Mouse (Mus musculus) embryonic facial prominence, embryonic 12.5 days (tissue): ENCODE data around the gene Cyp4f40. TPM values are rescaled to one million over a fixed set of nuclear protein-coding genes. Genes with fewer than 3 reads are reported as not detected.
"Not testable (repeated sequence)": the region's sequence is repeated elsewhere in the genome, so short reads cannot be mapped to it uniquely, and the experiment has no call there.

Experiments
- ATAC-seq: fragments of 200-750 bp; cut with Nextera tagmentation; 2 replicates; pipeline ENCODE4 v1.8.0; 2017; ENCODE audit not compliant: insufficient number of reproducible peaks, insufficient read depth, low FRiP score, low TSS enrichment
- H3K27ac ChIP-seq: fragments of 300-500 bp; sonication (generic); 2 replicates; pipeline ENCODE4 v1.5.1; 2016; ENCODE audit warnings: mild to moderate bottlenecking
- H3K27me3 ChIP-seq: fragments of 300-500 bp; sonication (generic); 2 replicates; pipeline ENCODE4 v1.6.1; 2016; ENCODE audit warnings: mild to moderate bottlenecking, moderate library complexity
- H3K36me3 ChIP-seq: fragments of 300-500 bp; sonication (generic); 2 replicates; pipeline ENCODE4 v1.6.1; 2016; ENCODE audit warnings: mild to moderate bottlenecking
- H3K4me1 ChIP-seq: fragments of 300-500 bp; sonication (generic); 2 replicates; pipeline ENCODE4 v1.6.1; 2016
- H3K4me2 ChIP-seq: fragments of 300-500 bp; sonication (generic); replicated peaks from 2 replicates; pipeline ENCODE4 v1.6.1; 2016; ENCODE audit warnings: mild to moderate bottlenecking, moderate library complexity
- H3K4me3 ChIP-seq: fragments of 300-500 bp; sonication (generic); 2 replicates; pipeline ENCODE4 v1.5.1; 2016; ENCODE audit warnings: mild to moderate bottlenecking
- H3K9ac ChIP-seq: fragments of 300-500 bp; sonication (generic); 2 replicates; pipeline ENCODE4 v1.6.1; 2016; ENCODE audit warnings: mild to moderate bottlenecking, moderate library complexity
- H3K9me3 ChIP-seq: fragments of 300-500 bp; sonication (generic); 2 replicates; pipeline ENCODE4 v1.6.1; 2016; ENCODE audit warnings: mild to moderate bottlenecking, moderate library complexity
- WGBS: fragments of 180-500 bp; shearing (Covaris S2); methylation state at CpG from one replicate; pipeline ENCODE4 v1.1.7; 2016; 5-methylcytosine and 5-hydroxymethylcytosine counted together
- polyA plus RNA-seq: library from polyadenylated mRNA; unstranded; fragments of >200 nt; fragmentation: Nextera tagmentation; extraction: Ambion mirVana; gene quantifications from 2 replicates; pipeline ENCODE4 v1.2.1, GENCODE M21; 2016

Gene Cyp4f40
- polyA plus RNA-seq, 1 experiment from 2014 or later: not detected

DNA sequence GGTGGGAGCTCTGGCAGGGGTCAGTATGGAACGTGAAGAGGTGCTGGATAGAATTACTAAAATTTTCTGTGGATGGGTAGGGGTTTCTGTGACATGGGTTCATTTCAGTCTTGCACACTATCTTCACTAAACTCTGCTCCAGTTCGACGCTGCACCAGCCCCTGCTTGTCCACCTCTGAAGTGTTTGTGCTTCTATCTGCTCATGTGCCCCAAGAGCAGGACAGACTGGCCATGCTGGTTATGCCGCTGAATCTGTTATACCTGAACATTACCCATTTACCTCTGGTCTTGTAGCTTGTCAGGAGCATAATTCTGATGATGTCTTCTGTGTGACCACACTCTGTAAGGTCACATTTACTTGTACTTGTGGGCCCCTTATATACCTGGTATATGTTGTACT, 12.1 kb upstream of the Cyp4f40 start:
- Histone ChIP-seq H3K4me3 (no peak overlapping the region), H3K27me3 (no peaks in the 10 kb centered on the region), H3K9me3 (no peaks in the 10 kb centered on the region), H3K9ac (no peak overlapping the region), H3K36me3 (no peaks in the 10 kb centered on the region), H3K4me1 (no peaks in the 10 kb centered on the region), H3K4me2 (no peak overlapping the region), H3K27ac (no peak overlapping the region)
- ATAC-seq: no peak
- 84% methylated on average over 4 of the region's 4 CpGs for WGBS

DNA sequence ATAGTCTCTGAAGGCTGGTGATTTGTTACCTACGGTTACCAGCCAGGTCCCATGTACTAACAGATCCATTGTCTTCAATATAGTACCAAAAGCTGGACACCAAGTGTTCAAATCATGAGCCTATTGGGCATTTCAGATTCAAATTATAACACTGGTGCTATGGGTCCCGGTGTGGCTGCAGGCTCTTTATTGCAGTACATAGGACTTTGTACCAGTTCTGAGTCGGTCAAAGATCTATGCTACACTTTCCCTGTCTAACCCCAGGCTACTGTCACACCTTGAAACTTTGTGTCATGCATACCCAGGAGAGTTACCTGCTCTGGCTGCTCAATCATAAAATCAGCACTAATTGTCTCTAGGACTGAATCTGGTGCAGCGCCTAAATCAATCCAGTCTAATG, 4.8 kb upstream of the Cyp4f40 start:
- 89% methylated on average over 4 of the region's 4 CpGs for WGBS
- H3K4me1 ChIP-seq: no peaks in the 10 kb centered on the region
- no peak for ATAC-seq

DNA sequence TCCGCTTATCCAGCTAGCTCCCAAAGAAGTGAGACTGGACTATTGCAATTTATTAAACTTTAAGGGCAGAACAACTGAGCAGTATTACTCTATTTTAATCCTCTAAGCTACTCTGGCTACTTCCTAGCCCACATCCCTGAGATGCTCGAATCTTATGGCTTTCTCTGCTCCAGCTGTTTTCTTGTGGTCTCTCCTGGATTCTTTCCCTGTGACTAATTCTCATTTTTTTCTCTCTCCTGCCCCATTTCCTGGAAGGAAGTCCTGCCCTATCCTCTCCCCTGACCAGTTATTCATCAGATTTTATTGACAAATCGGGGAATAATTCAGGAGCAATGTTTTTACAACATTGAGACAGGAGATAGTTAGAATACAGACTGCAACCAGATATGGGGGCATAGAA, 1.7 kb upstream of the Cyp4f40 start:
- Histone ChIP-seq H3K36me3 (no peaks in the 10 kb centered on the region), H3K9me3 (no peaks in the 10 kb centered on the region), H3K27ac (no peak overlapping the region), H3K4me3 (no peak overlapping the region), H3K9ac (no peak overlapping the region), H3K4me2 (no peak overlapping the region), H3K27me3 (no peaks in the 10 kb centered on the region), H3K4me1 (no peaks in the 10 kb centered on the region)
- 63% methylated on average over 3 of the region's 3 CpGs for WGBS
- ATAC-seq: no peak

More for the DNA sequence above, 4.8 kb upstream of the Cyp4f40 start:
- Histone ChIP-seq H3K27me3 (no peaks in the 10 kb centered on the region), H3K9ac (no peak overlapping the region), H3K9me3 (no peaks in the 10 kb centered on the region), H3K36me3 (no peaks in the 10 kb centered on the region), H3K27ac (no peak overlapping the region), H3K4me2 (no peak overlapping the region), H3K4me3 (no peak overlapping the region)

DNA sequence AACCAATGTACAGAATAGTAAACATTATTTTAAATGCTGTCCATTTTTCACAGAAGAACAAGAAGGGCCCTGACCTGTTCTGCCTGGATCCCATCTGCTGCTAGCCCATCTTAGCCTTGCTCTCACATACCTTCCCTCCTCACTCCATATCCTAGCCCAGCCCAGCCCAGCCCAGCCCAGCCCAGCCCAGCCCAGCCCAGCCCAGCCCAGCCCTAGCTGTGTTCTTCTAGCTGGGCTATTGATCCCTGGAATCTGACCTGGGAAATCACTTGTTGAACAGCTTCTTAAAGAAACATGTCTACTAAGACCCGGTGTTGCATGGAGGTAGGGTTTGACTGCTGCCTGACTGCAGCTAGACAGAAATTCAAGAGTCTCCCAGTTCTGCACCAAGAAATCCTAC, 454 bp upstream of the Cyp4f40 start:
- Histone ChIP-seq H3K27me3 (no peaks in the 10 kb centered on the region), H3K4me3 (no peak overlapping the region), H3K27ac (no peak overlapping the region), H3K9me3 (no peaks in the 10 kb centered on the region), H3K4me2 (no peak overlapping the region), H3K4me1 (no peaks in the 10 kb centered on the region), H3K9ac (no peak overlapping the region), H3K36me3 (no peaks in the 10 kb centered on the region)
- no peak for ATAC-seq
- 72% methylated on average over 1 of the region's 1 CpGs for WGBS

DNA sequence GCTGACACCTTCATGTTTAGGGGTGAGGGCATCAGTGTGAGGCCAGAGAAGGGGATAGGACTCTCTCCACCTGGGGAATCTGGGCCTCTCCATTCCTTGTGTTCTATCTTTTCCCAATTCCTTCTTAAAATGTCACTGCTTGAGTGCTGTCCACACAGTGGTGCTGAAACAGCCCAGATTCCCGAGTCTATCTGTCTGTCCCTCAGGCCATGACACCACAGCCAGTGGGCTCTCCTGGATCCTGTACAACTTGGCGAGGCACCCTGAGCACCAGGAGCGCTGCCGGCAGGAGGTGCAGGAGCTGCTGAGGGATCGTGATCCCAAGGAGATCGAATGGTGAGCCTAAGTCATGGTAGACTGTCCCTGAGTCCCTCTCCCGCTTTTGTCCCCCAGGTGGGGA, 15.3 kb downstream of the Cyp4f40 start:
- Histone ChIP-seq H3K27me3 (no peaks in the 10 kb centered on the region), H3K4me3 (no peak overlapping the region), H3K4me2 (no peak overlapping the region), H3K9me3 (no peaks in the 10 kb centered on the region), H3K27ac (no peak overlapping the region), H3K9ac (no peak overlapping the region), H3K4me1 (no peaks in the 10 kb centered on the region), H3K36me3 (no peaks in the 10 kb centered on the region)
- ATAC-seq: no peak
- 68% methylated on average over 7 of the region's 7 CpGs for WGBS

DNA sequence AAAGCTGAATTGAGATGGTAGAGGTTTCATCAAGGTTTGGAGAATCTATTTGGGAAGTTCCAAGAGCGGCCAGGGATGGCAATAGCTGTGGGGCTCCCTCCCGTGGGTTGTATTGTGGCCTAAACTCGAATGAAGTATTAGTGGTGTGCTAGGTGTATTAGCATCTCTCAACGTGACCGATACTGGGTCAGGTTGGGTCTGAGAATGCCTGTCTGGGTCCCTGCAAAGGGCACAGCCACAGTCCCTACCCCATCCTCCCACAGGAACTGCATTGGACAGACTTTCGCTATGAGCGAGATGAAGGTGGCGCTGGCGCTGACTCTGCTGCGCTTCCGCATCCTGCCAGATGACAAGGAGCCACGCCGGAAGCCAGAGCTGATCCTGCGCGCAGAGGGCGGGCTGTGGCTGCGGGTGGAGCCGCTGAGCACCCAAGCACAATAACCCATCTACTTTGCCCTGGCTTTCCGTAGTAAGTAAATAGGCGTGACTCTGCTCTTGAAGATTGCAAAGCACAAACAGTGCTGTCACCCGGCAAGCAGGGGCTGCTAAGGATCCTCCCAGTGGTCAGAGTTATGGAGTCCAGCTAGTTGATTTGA, 17.4 kb downstream of the Cyp4f40 start:
- peak overlapping the region; percentile 17 for H3K4me2 ChIP-seq
- no peak overlapping the region for H3K9ac ChIP-seq
- H3K36me3 ChIP-seq: no peaks in the 10 kb centered on the region
- H3K4me1 ChIP-seq: no peaks in the 10 kb centered on the region
- ATAC-seq: no peak
- H3K27me3 ChIP-seq: no peaks in the 10 kb centered on the region
- H3K27ac ChIP-seq: no peak overlapping the region
- H3K9me3 ChIP-seq: no peaks in the 10 kb centered on the region
- no peak overlapping the region for H3K4me3 ChIP-seq
- WGBS: 39% methylated on average over 21 of the region's 21 CpGs

DNA sequence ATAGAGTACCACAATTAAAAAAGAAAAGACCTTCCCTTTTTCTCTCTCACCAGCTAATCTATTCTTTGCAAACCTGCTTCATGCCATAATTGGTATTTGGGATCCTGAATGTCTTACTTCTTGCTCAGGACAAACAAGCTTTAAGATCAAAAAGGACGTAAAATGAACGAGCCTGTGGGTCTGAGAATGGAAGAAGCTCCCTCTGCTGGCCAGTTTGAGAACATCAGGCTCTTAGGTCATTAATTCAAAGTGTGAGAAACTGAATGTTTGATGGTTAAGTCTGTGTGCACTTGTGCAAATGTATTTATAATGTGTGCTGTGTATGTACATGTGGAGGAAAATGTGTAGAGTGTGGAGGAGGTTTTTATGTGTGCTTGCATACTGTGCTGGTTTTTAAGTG, 21.7 kb downstream of the Cyp4f40 start:
- no peaks in the 10 kb centered on the region for H3K36me3 ChIP-seq
- ATAC-seq: no peak
- 28% methylated on average over 2 of the region's 2 CpGs for WGBS

DNA sequence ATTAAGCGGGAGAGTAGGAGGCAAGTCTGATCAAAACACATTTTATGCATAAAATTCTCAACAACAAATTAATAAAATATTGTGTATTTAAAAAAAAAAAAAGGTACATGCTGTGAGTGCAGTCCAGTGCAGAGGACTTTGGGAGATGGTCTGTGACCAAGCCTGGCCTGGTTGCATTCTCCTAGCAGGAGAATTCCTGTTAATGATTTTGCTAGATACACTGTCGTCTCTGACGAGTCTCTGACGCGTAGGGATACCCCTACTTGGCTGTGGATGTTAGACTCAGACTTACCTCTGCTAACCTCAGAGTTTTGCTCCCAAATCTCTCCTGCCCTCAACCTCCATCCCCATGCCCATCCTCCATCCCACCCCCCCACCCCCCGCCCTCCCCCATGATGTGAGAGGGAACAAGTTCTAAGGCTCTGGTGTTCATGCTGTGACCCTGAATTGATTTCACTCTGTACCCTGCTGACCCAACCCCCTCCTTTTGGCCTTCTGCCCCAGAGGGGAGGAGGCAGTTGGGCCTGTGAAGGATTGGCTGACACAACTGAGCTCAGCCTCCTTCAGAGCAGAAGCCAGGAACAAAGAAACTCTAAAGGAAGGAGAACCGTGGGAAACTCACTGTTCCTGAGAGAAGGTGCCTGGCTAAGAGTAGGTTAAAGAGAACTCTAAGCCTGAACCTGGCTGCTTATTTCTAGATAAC, 26.5 kb downstream of the Cyp4f40 start, which contains the start of gene Cyp4f15:
Cyp4f15 (plus strand) TSS at position 580 of the 703 bp plus-strand sequence.
- Histone ChIP-seq H3K27me3 (no peaks in the 10 kb centered on the region), H3K4me2 (no peak within 1 kb of the TSS), H3K9me3 (no peaks in the 10 kb centered on the region), H3K4me1 (peaks cover 4% of the 10 kb centered on the region; the same call in 1 of the 2 replicates), H3K36me3 (no peaks in the 10 kb centered on the region), H3K9ac (no peak within 1 kb of the TSS), H3K27ac (no peak within 1 kb of the TSS), H3K4me3 (no peak within 1 kb of the TSS)
- 20% methylated on average over 7 of the region's 7 CpGs for WGBS
- peak; percentile 47; the same call in 1 of the 2 replicates for ATAC-seq

More for the DNA sequence above, 21.7 kb downstream of the Cyp4f40 start:
- no peak overlapping the region for H3K4me2 ChIP-seq
- no peak overlapping the region for H3K4me3 ChIP-seq
- H3K9me3 ChIP-seq: no peaks in the 10 kb centered on the region
- H3K27me3 ChIP-seq: no peaks in the 10 kb centered on the region
- no peak overlapping the region for H3K9ac ChIP-seq
- H3K27ac ChIP-seq: no peak overlapping the region
- H3K4me1 ChIP-seq: peaks cover 3% of the 10 kb centered on the region; the same call in 1 of the 2 replicates

DNA sequence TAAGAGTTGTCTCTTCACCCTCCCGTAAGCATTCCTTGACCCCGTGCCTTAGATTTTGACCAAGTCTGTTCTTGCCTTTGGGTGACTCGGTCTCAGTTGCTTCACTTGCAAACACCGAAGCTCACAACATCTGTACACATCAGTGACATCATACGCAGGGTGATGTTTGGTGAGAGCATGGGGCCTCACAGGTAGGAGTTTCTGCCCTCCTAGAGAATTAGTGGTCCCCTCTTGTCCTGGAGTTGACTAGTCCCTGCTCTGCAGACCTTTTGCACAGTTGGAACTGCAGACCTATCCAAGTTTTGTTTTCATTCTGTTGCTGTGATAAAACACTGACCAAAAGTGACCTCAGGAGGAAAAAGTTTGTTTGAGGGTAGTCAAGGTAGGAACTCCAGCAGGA, 28.0 kb downstream of the Cyp4f40 start:
- H3K27me3 ChIP-seq: no peaks in the 10 kb centered on the region
- ATAC-seq: no peak
- H3K36me3 ChIP-seq: no peaks in the 10 kb centered on the region
- no peaks in the 10 kb centered on the region for H3K9me3 ChIP-seq
- peaks cover 4% of the 10 kb centered on the region; the same call in 1 of the 2 replicates for H3K4me1 ChIP-seq
- H3K27ac ChIP-seq: no peak overlapping the region
- no peak overlapping the region for H3K9ac ChIP-seq
- H3K4me3 ChIP-seq: no peak overlapping the region
- H3K4me2 ChIP-seq: no peak overlapping the region
- WGBS: 89% methylated on average over 5 of the region's 5 CpGs

DNA sequence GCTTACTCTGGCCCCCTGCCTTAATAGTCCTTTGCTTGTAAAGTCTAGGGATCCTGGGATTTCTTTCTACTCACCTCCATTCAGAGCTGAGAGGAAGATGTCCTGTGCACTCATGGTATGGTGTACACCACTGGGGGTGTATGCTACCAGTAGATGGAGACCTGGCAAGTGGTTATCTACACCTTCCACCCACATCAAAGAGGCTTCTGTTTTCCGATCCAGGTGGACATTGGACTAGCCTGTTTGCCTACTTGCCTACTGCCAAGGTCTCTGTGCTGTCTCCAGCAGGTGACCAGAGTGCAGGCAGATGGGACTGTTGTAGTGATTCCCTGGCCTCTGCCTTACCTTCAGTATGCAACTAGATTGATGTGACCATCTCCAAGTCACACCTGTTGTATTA, 32.3 kb downstream of the Cyp4f40 start:
- Histone ChIP-seq H3K27me3 (no peaks in the 10 kb centered on the region), H3K4me3 (no peak overlapping the region), H3K4me2 (no peak overlapping the region), H3K9me3 (no peaks in the 10 kb centered on the region), H3K4me1 (no peaks in the 10 kb centered on the region), H3K36me3 (no peaks in the 10 kb centered on the region), H3K27ac (no peak overlapping the region), H3K9ac (no peak overlapping the region)
- ATAC-seq: no peak
- 96% methylated on average over 1 of the region's 1 CpGs for WGBS

DNA sequence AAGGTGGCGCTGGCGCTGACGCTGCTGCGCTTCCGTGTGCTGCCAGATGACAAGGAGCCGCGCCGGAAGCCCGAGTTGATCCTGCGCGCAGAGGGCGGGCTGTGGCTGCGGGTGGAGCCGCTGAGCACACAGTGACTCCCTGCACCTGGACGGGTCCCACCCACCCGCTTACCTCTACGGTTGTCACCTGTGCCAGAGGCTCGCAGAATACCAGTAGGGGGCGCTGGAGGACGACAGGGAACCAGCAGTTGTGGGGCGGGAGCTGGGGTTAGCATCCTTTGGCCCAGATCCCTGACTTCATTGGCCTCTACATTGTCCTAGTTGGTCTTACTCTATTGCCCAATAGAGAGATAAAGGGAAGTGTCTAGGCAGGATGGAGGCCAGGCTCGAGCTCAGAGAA, 44.1 kb downstream of the Cyp4f40 start:
- Histone ChIP-seq H3K27ac (no peak overlapping the region), H3K4me2 (peak overlapping the region; percentile 31), H3K36me3 (no peaks in the 10 kb centered on the region), H3K4me1 (no peaks in the 10 kb centered on the region), H3K9ac (no peak overlapping the region), H3K4me3 (0 out of 2 replicates have a peak overlapping the region, but pooled peaks have one; percentile 15), H3K27me3 (no peaks in the 10 kb centered on the region), H3K9me3 (peaks cover 7% of the 10 kb centered on the region; the same call in 1 of the 2 replicates)
- ATAC-seq: no peak
- WGBS: 32% methylated on average over 22 of the region's 22 CpGs

DNA sequence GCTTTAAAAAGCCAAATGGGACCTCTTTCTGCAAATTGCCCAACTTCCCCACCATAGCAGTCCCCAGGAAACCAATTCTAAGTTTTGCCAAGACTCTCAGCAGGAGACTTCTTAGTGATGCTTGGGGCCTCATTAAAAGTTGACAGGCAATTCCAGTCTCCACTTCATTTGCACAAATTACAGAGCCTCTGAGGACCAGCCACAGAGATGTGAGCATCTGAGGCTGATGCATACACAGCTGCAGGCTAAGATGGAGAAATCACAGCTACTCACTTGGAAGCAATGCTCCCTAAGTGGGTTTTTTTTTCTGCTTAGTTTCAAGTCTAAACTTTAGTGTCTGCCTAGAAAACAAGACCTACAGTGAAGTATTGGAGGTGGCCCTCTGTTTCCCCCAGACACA, 51.8 kb downstream of the Cyp4f40 start:
- H3K9me3 ChIP-seq, H3K27ac ChIP-seq, H3K4me2 ChIP-seq, H3K4me1 ChIP-seq, ATAC-seq, H3K27me3 ChIP-seq, H3K36me3 ChIP-seq, H3K9ac ChIP-seq, H3K4me3 ChIP-seq: not testable (repeated sequence)
